Comparison of ENCODE assay signal across 10 mouse cellular contexts in genomic region chr11:97537580-97538089, GRCm38 (mm10). TPM values are rescaled to one million over a fixed set of nuclear protein-coding genes. Genes with fewer than 3 reads are reported as not detected.
A peak's percentile ranks its signal among the peaks of the same experiment; 100 is the strongest.
DNase-seq lines count a peak whose midpoint lies in the region; ATAC-seq and TF ChIP-seq lines count a peak whose summit lies in the region.
"Had no signal": no experiment of that assay in that cellular context is flagged by ENCODE, and none has a peak within 500 bp of the region (broad histone marks: within the 10 kb centered on the region; RNA-seq: fewer than 3 reads in every experiment).

No protein-coding gene starts in this region.

- no peak for TF ChIP-seq CTCF in testis, adult 2 months (IDR thresholded peaks at IDR 0.05; ENCODE audit: control insufficient read depth, insufficient read depth, insufficient replicate concordance, low read depth, low read length)

- no peaks in the 10 kb centered on the region for H3K9me3 ChIP-seq in heart, embryonic 15.5 days (replicated peaks)
- H3K9me3 ChIP-seq in hindbrain, embryonic 15.5 days, result no peaks in the 10 kb centered on the region

- no peak overlapping the region for H3K27ac ChIP-seq in heart, embryonic 15.5 days
- no peak overlapping the region for H3K27ac ChIP-seq in testis, adult 2 months (ENCODE audit: control insufficient read depth, insufficient read depth, low read depth, low read length)
- peak overlapping the region; percentile 37; the same call in 1 of the 2 replicates for H3K27ac ChIP-seq in hindbrain, embryonic 15.5 days (replicated peaks)

- H3K9ac ChIP-seq in heart, embryonic 15.5 days, result no peak overlapping the region
- no peak overlapping the region for H3K9ac ChIP-seq in hindbrain, embryonic 15.5 days

- H3K27me3 ChIP-seq in heart, embryonic 15.5 days, result peaks cover 96% of the 10 kb centered on the region
- peaks cover 2% of the 10 kb centered on the region for H3K27me3 ChIP-seq in testis, adult 2 months (ENCODE audit: control insufficient read depth, insufficient read depth, low read length)
- peaks cover 40% of the 10 kb centered on the region for H3K27me3 ChIP-seq in hindbrain, embryonic 15.5 days

- no peak for ATAC-seq in heart, embryonic 15.5 days (replicated peaks; ENCODE audit: insufficient number of reproducible peaks, insufficient read depth, low FRiP score, low read depth)
- ATAC-seq in hindbrain, embryonic 15.5 days (ENCODE audit: low FRiP score, low read depth), result no peak

- H3K4me2 ChIP-seq in heart, embryonic 15.5 days, result peak overlapping the region; percentile 89
- peak overlapping the region; percentile 48; the same call in 1 of the 2 replicates for H3K4me2 ChIP-seq in hindbrain, embryonic 15.5 days

- H3K4me3 ChIP-seq in heart, embryonic 15.5 days, result peak overlapping the region; percentile 49
- H3K4me3 ChIP-seq in testis, adult 2 months (ENCODE audit: control insufficient read depth, low read depth, low read length), result peak overlapping the region; percentile 35
- peak overlapping the region; percentile 25; the same call in 1 of the 2 replicates for H3K4me3 ChIP-seq in hindbrain, embryonic 15.5 days

- TF ChIP-seq POLR2A in testis, adult 2 months (IDR thresholded peaks at IDR 0.05; ENCODE audit: control insufficient read depth, low read depth, low read length), result no peak

- WGBS in heart, embryonic 15.5 days, result 33% methylated on average over 12 of the region's 12 CpGs
- WGBS in hindbrain, embryonic 15.5 days, result 32% methylated on average over 12 of the region's 12 CpGs

- H3K36me3 ChIP-seq in heart, embryonic 15.5 days, result no peaks in the 10 kb centered on the region
- no peaks in the 10 kb centered on the region for H3K36me3 ChIP-seq in testis, adult 2 months (ENCODE audit: control insufficient read depth, insufficient read depth, low read length)
- H3K36me3 ChIP-seq in hindbrain, embryonic 15.5 days, result peaks cover 14% of the 10 kb centered on the region

- DNase-seq in heart, adult 8-10 months (ENCODE audit: low spot score), result no peak
- DNase-seq in testis, postnatal 10 days (ENCODE audit: low spot score), result no peak
- DNase-seq in embryo, embryonic 10 days (ENCODE audit: low spot score), result no peak
- no peak for DNase-seq in B cell, adult 2 months
- DNase-seq in right cerebral cortex, postnatal 14 days, result no peak

- H3K4me1 ChIP-seq in heart, embryonic 15.5 days (replicated peaks), result peaks cover 35% of the 10 kb centered on the region
- H3K4me1 ChIP-seq in testis, adult 2 months (ENCODE audit: control insufficient read depth, insufficient read depth, low read length), result peaks cover 10% of the 10 kb centered on the region
- H3K4me1 ChIP-seq in hindbrain, embryonic 15.5 days (replicated peaks), result peaks cover 66% of the 10 kb centered on the region

RNA-seq across cellular contexts. Expression of gene 4933428G20Rik, which starts 37.5 kb away (rescaled TPM):
- polyA plus RNA-seq in heart, embryonic 15.5 days (2015; fragmentation: Nextera tagmentation; extraction: Ambion mirVana), result 0.78 and 1.0 TPM in 2 replicates
- total RNA-seq in heart, adult 8-10 months (2022), result not detected
- polyA plus RNA-seq in testis, adult 2 months (2012; rRNA removed), result 24.3 and 28.7 TPM in 2 replicates
- 1.2 and 1.3 TPM in 2 replicates for polyA plus RNA-seq in hindbrain, embryonic 15.5 days (2015; fragmentation: Nextera tagmentation; extraction: Ambion mirVana)
- polyA plus RNA-seq: urinary bladder, adult 2 months had no signal

RNA-seq across cellular contexts. Expression of gene Srcin1, which starts 38.4 kb away (rescaled TPM):
- polyA plus RNA-seq in heart, embryonic 15.5 days (2015; fragmentation: Nextera tagmentation; extraction: Ambion mirVana), result 0.06 and 0.15 TPM in 2 replicates
- under 1 TPM; 0.06 to 0.75 (median 0.18) TPM for total RNA-seq in heart, adult 8-10 months (2022)
- polyA plus RNA-seq in testis, adult 2 months (2012; rRNA removed), result 35.5 and 47.1 TPM in 2 replicates
- 11.9 TPM in 2 replicates for polyA plus RNA-seq in hindbrain, embryonic 15.5 days (2015; fragmentation: Nextera tagmentation; extraction: Ambion mirVana)
- polyA plus RNA-seq: liver, embryonic 16.5 days had no signal

Comparison
In these comparisons a context has a peak if more than half of its experiments do, and no peak if none do; other contexts are left out.
1. RNA of gene 4933428G20Rik, which starts 37.5 kb away (polyA plus RNA-seq): 24.3 to 28.7 TPM in testis, adult 2 months; 1.2 to 1.3 TPM in hindbrain, embryonic 15.5 days and 0.78 to 1.0 TPM in heart, embryonic 15.5 days; every median in the first group is over 10 times any median in the second.
2. RNA of gene Srcin1, which starts 38.4 kb away (polyA plus RNA-seq): 35.5 to 47.1 TPM in testis, adult 2 months and 11.9 TPM in hindbrain, embryonic 15.5 days; 0.06 to 0.15 TPM in heart, embryonic 15.5 days; every median in the first group is over 10 times any median in the second.
3. Peak in every context shown above with its lines, with median percentiles within 50 percentile points of each other: H3K4me3 ChIP-seq.